Mouse (Mus musculus) heart, embryonic 11.5 days (tissue): ENCODE measurements around the gene Plbd1. TPM values are rescaled to one million over a fixed set of nuclear protein-coding genes. Genes with fewer than 3 reads are reported as not detected.

ENCODE experiments used
- ATAC-seq: fragments of 200-750 bp; cut with Nextera tagmentation; replicated peaks from 2 replicates; pipeline ENCODE4 v1.8.0; 2017; ENCODE audit warnings: moderate library complexity; ENCODE audit not compliant: insufficient number of reproducible peaks, low FRiP score, low TSS enrichment
- H3K27ac ChIP-seq: fragments of 300-500 bp; sonication (generic); 2 replicates; pipeline ENCODE4 v1.5.1; 2014; ENCODE audit warnings: mild to moderate bottlenecking, low read depth, low read length
- H3K27me3 ChIP-seq: fragments of 300-500 bp; sonication (generic); 2 replicates; pipeline ENCODE4 v1.6.1; 2014; ENCODE audit warnings: mild to moderate bottlenecking, low read length, mixed read lengths; ENCODE audit not compliant: control insufficient read depth, insufficient read depth
- H3K36me3 ChIP-seq: fragments of 300-500 bp; sonication (generic); 2 replicates; pipeline ENCODE4 v1.6.1; 2014; ENCODE audit warnings: mild to moderate bottlenecking, low read length, moderate library complexity, mixed read lengths; ENCODE audit not compliant: control insufficient read depth, insufficient read depth
- H3K4me1 ChIP-seq: fragments of 300-500 bp; sonication (generic); 2 replicates; pipeline ENCODE4 v1.6.1; 2014; ENCODE audit warnings: low read length; ENCODE audit not compliant: control insufficient read depth, insufficient read depth
- H3K4me2 ChIP-seq: fragments of 300-500 bp; sonication (generic); 2 replicates; pipeline ENCODE4 v1.6.1; 2014; ENCODE audit warnings: mild to moderate bottlenecking, moderate library complexity
- H3K4me3 ChIP-seq: fragments of 300-500 bp; sonication (generic); 2 replicates; pipeline ENCODE4 v1.5.1; 2014; ENCODE audit warnings: low read depth, low read length
- H3K9ac ChIP-seq: fragments of 300-500 bp; sonication (generic); 2 replicates; pipeline ENCODE4 v1.6.1; 2014; ENCODE audit warnings: mild to moderate bottlenecking, low read depth, low read length, moderate library complexity
- H3K9me3 ChIP-seq: fragments of 300-500 bp; sonication (generic); replicated peaks from 2 replicates; pipeline ENCODE4 v1.6.1; 2016; ENCODE audit warnings: low read length; ENCODE audit not compliant: control insufficient read depth
- WGBS: fragments of 180-500 bp; shearing (Covaris S2); extraction: QIAGEN DNeasy Blood & Tissue Kit; methylation state at CpG from one replicate; pipeline ENCODE4 v1.1.7; 2014; ENCODE audit not compliant: insufficient replicate concordance; 5-methylcytosine and 5-hydroxymethylcytosine counted together
- polyA plus RNA-seq: library from polyadenylated mRNA; unstranded; fragments of >200 nt; fragmentation: Nextera tagmentation; extraction: Ambion mirVana; gene quantifications from 2 replicates; pipeline ENCODE4 v1.2.1, GENCODE M21; 2014

Gene Plbd1
- polyA plus RNA-seq, 1 experiment from 2014 or later = 5.3 TPM

DNA sequence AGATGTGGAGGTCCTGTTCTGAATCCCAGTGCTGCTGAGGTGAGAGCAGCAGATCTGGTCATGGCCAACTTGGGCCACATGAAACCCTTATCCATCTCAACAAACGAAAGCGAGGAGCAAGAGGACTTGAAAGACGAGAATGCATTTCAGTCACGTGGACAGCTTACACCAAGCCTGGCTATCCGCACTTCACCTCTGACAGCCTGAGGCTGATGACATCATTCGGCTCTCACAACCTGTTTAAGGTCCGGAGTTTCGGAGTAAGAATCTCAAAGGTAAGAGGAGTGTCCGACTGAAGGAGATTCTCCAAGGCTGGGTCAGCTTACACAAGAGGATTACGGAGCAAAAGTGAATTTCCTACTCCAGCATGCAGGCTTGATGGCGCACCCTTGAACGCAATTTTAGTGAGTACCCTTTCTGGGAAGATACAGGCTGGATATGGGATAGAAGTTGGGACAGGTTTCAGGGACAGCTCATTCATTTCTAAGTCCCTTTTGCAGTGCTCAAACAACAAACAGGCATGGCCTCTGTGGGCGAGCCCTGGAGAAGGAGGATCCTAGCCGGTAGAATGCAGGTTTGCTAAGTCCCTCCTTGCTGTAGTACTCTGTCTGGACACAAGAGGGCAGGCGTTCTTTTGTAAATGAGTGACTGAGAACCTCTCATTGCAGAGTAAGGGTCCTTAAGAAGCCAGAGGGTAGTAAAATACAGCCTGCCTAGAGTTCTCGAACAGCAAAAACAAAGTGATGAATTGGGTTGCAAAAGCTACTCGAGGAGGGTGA lies 41.2 kb downstream of the Plbd1 start:
- Histone ChIP-seq H3K9me3 (no peaks in the 10 kb centered on the region), H3K4me3 (peak overlapping the region; percentile 11; the same call in 1 of the 2 replicates)

DNA sequence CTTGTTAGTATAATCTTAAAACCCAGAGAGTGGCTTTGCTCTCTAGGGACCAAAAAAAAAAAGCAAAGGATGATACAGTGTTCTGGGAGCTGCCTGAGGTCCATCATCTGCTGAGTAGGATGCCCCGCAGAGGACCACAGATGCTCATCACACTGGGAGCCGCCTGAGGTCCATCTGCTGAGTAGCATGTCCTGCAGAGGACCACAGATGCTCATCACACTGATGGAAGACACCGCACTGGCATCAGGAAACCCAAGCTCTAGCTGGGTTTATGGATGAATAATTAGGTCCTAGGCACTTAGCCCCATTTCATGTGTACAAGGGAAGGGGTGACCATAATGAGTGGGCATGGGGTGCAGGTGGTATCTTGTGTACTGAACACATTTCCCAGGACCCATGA lies 47.6 kb downstream of the Plbd1 start:
- Histone ChIP-seq H3K36me3 (peaks cover 13% of the 10 kb centered on the region), H3K4me2 (no peak overlapping the region), H3K4me3 (no peak overlapping the region), H3K9ac (no peak overlapping the region), H3K27ac (no peak overlapping the region), H3K27me3 (no peaks in the 10 kb centered on the region), H3K4me1 (no peaks in the 10 kb centered on the region), H3K9me3 (no peaks in the 10 kb centered on the region; the same call in none of the 2 replicates)
- WGBS = 89% methylated on average over 3 of the region's 3 CpGs
- ATAC-seq = no peak

More for the DNA sequence above, 41.2 kb downstream of the Plbd1 start:
- Histone ChIP-seq H3K4me1 (no peaks in the 10 kb centered on the region), H3K36me3 (no peaks in the 10 kb centered on the region), H3K27me3 (no peaks in the 10 kb centered on the region), H3K9ac (no peak overlapping the region), H3K4me2 (peak overlapping the region; percentile 58), H3K27ac (no peak overlapping the region)
- WGBS = 37% methylated on average over 17 of the region's 17 CpGs
- ATAC-seq = 0 out of 2 replicates have a peak, but pooled peaks have one; percentile 22

DNA sequence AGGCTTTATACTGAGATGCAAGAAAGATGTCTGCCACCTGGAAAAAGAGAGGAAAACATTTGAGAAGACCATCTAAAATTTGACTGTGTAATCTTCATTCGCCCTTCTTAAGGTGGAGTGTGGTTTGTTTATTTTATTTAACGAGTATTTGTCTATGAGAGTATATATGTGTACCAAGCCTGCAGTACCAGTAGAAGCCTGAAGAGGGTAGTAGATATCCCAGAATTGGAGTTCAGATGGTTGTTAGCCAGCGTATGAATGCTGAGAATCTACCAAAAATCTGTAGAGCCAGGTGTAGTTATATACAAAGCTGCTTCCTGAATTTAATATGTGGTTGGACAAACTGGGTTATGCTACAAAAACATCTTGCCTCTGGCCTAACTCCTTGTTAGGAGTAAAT lies 49.4 kb downstream of the Plbd1 start:
- WGBS = 96% methylated on average over 3 of the region's 3 CpGs
- no peak overlapping the region for H3K4me2 ChIP-seq
- peaks cover 20% of the 10 kb centered on the region for H3K36me3 ChIP-seq
- H3K9ac ChIP-seq = no peak overlapping the region
- no peaks in the 10 kb centered on the region for H3K27me3 ChIP-seq
- ATAC-seq = no peak
- H3K4me3 ChIP-seq = no peak overlapping the region
- H3K4me1 ChIP-seq = no peaks in the 10 kb centered on the region
- H3K27ac ChIP-seq = no peak overlapping the region
- no peaks in the 10 kb centered on the region; the same call in none of the 2 replicates for H3K9me3 ChIP-seq

DNA sequence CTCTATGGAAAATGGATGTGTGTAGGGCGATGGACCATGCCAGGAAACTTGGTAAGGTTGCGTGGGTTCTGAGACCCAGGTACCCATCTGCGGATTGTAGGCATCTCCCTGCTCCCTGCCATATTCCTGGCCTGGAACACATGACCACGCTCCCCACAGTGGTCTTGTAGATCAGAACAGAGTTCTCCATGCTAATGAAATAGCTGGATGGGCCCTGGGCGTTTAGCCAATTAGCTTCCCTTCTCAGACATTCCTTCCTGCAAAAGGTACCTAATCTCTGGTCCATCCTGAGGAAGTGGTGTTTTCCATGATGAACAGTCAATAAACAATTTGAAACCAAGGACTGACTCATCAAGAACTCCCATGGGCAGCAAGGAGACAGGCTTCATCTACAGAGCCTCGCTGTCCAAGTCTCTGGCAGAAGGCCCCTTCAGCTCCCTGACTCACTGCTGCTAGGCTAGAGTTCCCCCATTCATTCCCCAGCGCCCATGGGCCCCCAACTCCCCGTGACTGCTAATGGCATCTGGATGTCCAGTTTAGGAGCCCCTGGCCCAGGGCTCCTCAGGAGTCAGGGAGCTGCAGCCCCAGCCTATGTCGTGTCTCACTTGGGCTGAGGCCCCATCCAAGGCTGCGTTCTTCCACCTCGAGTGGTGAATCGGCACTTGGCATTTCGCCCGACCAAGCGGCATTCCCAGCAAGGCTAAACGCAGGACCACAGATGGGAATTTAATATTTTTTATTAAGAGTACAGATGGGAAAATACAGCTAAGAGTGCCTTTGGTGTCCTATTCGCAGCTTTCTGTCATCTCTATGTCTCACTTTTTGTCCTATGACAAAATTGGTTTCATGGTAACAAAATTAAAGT lies 50.1 kb downstream of the Plbd1 start:
- 0 out of 2 replicates have a peak, but pooled peaks have one; percentile 23 for ATAC-seq
- peaks cover 26% of the 10 kb centered on the region for H3K36me3 ChIP-seq

DNA sequence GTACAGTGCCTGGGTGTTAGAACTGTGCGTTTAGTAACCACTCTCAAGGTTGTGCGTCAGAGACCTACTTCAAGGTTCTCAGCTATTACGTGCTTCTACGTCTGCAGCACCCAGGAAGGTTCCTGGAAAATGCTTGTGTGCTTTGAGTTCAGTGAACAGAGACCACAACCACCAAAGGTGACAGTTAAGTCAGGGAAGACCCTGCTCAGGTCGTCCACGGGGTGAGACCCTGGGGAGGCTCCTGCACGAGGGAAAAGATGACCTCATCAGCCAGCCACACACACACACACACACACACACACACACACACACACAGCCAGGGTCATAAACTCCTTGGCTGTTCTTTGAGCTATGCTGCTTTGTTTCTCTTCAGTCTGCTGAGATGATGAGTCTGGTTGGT lies 59.1 kb downstream of the Plbd1 start:
- H3K4me2 ChIP-seq = no peak overlapping the region
- H3K27ac ChIP-seq = no peak overlapping the region
- H3K27me3 ChIP-seq = no peaks in the 10 kb centered on the region
- WGBS = 90% methylated on average over 7 of the region's 7 CpGs
- ATAC-seq = no peak
- H3K36me3 ChIP-seq = peaks cover 48% of the 10 kb centered on the region
- H3K4me3 ChIP-seq = no peak overlapping the region
- H3K9ac ChIP-seq = no peak overlapping the region
- no peaks in the 10 kb centered on the region for H3K4me1 ChIP-seq
- no peaks in the 10 kb centered on the region for H3K9me3 ChIP-seq

More for the DNA sequence above, 50.1 kb downstream of the Plbd1 start:
- 94% methylated on average over 17 of the region's 17 CpGs for WGBS
- H3K9ac ChIP-seq = no peak overlapping the region
- H3K27ac ChIP-seq = no peak overlapping the region
- H3K4me3 ChIP-seq = no peak overlapping the region
- no peaks in the 10 kb centered on the region; the same call in none of the 2 replicates for H3K9me3 ChIP-seq
- H3K4me1 ChIP-seq = no peaks in the 10 kb centered on the region
- H3K4me2 ChIP-seq = no peak overlapping the region
- no peaks in the 10 kb centered on the region for H3K27me3 ChIP-seq

DNA sequence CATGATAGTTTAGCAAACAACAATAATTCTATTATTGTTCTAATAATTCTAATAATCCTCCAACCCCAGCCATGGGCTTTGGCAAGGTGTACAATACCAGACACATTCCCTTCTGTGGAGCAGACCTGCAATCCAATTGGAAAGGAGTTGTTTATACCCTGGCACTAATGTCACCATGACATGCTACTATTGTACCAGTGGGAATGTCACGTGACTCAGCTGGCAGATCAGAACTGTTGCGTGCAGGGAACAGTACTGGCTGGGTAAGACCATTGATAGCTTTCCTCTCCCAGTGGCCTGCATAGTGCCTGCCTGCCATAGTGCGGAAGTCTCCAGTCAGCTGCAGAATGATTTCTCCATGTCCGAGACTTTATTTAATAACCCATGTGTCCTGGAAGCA lies 67.2 kb downstream of the Plbd1 start:
- H3K9me3 ChIP-seq = no peaks in the 10 kb centered on the region
- no peaks in the 10 kb centered on the region for H3K4me1 ChIP-seq
- no peaks in the 10 kb centered on the region for H3K27me3 ChIP-seq
- no peak overlapping the region for H3K27ac ChIP-seq
- WGBS = 93% methylated on average over 4 of the region's 4 CpGs
- peaks cover 15% of the 10 kb centered on the region for H3K36me3 ChIP-seq
- H3K9ac ChIP-seq = no peak overlapping the region
- no peak for ATAC-seq
- no peak overlapping the region for H3K4me2 ChIP-seq
- no peak overlapping the region for H3K4me3 ChIP-seq

DNA sequence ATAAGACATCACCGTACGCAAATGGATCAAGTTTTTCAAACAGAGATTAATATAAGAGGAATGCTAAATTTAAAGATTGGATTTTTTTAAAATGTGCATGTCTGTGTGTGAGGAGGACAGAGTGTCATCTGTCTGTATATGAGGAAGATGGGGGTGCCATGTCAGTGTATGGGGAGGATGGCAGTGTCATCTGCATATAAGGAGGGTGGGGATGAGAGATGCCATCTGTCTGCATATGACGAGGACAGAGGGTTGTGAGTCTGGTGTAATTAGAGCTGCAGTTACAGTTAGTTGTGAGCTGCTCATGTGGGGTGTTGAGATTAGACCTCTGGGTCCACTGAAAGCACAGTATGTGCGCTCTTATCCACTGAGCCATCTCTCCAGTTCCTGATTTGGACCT lies 71.0 kb downstream of the Plbd1 start:
- Histone ChIP-seq H3K4me1 (no peaks in the 10 kb centered on the region), H3K9ac (no peak overlapping the region), H3K36me3 (peaks cover 16% of the 10 kb centered on the region), H3K4me3 (no peak overlapping the region), H3K4me2 (no peak overlapping the region), H3K27me3 (no peaks in the 10 kb centered on the region), H3K9me3 (no peaks in the 10 kb centered on the region), H3K27ac (no peak overlapping the region)
- no peak for ATAC-seq
- WGBS = 85% methylated on average over 4 of the region's 4 CpGs

DNA sequence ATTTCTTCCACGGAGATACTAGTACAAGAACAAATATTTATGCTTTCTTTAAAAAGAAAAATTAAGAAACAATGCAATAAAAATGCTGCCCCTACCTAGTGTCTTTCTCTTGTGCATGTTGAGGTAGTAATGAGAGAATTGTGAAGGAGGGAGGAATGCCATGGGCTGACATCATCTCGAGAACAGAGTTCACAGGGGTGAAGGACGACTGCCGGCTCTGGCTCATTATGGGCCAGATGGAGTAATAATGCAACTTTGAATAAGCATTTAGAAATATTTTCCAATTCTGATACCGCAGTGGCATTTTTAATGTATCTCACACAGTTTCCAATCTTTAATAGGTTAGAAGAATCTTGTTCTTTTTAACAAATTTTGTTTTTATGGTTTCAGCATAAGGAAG lies 95.7 kb downstream of the Plbd1 start:
- WGBS = 85% methylated on average over 5 of the region's 5 CpGs
- Histone ChIP-seq H3K27me3 (no peaks in the 10 kb centered on the region), H3K36me3 (peaks cover 51% of the 10 kb centered on the region), H3K9ac (no peak overlapping the region), H3K27ac (no peak overlapping the region), H3K9me3 (no peaks in the 10 kb centered on the region), H3K4me1 (no peaks in the 10 kb centered on the region), H3K4me2 (no peak overlapping the region), H3K4me3 (no peak overlapping the region)
- ATAC-seq = no peak
